Mouse (Mus musculus) heart, embryonic 16.5 days (tissue): ENCODE results near the gene Sspo. TPM values are rescaled to one million over a fixed set of nuclear protein-coding genes. Genes with fewer than 3 reads are reported as not detected.

Experiments used
- ATAC-seq: fragments of 200-750 bp; cut with Nextera tagmentation; replicated peaks from 2 replicates; pipeline ENCODE4 v1.8.0; 2017; ENCODE audit warnings: moderate number of reproducible peaks; ENCODE audit not compliant: insufficient read depth, low FRiP score; ENCODE audit errors: extremely low read depth
- H3K27ac ChIP-seq: fragments of 300-500 bp; sonication (generic); 2 replicates; pipeline ENCODE4 v1.5.1; 2014; ENCODE audit warnings: mild to moderate bottlenecking, low read length, control low read depth, moderate library complexity
- H3K27me3 ChIP-seq: fragments of 300-500 bp; sonication (generic); 2 replicates; pipeline ENCODE4 v1.6.1; 2014; ENCODE audit warnings: low read length, mixed read lengths; ENCODE audit not compliant: control insufficient read depth, insufficient read depth
- H3K36me3 ChIP-seq: fragments of 300-500 bp; sonication (generic); 2 replicates; pipeline ENCODE4 v1.6.1; 2014; ENCODE audit not compliant: control insufficient read depth, insufficient read depth
- H3K4me1 ChIP-seq: fragments of 300-500 bp; sonication (generic); 2 replicates; pipeline ENCODE4 v1.6.1; 2014; ENCODE audit warnings: low read length, mixed read lengths; ENCODE audit not compliant: control insufficient read depth, insufficient read depth
- H3K4me2 ChIP-seq: fragments of 300-500 bp; sonication (generic); 2 replicates; pipeline ENCODE4 v1.6.1; 2014; ENCODE audit warnings: low read depth, mild to moderate bottlenecking, control low read depth, low read length
- H3K4me3 ChIP-seq: fragments of 300-500 bp; sonication (generic); 2 replicates; pipeline ENCODE4 v1.5.1; 2014; ENCODE audit warnings: mild to moderate bottlenecking, control low read depth, low read length
- H3K9ac ChIP-seq: fragments of 300-500 bp; sonication (generic); 2 replicates; pipeline ENCODE4 v1.6.1; 2014; ENCODE audit warnings: low read length, control low read depth
- H3K9me3 ChIP-seq: fragments of 300-500 bp; sonication (generic); replicated peaks from 2 replicates; pipeline ENCODE4 v1.6.1; 2016; ENCODE audit warnings: low read length; ENCODE audit not compliant: control insufficient read depth
- WGBS: fragments of 180-500 bp; shearing (Covaris S2); extraction: QIAGEN DNeasy Blood & Tissue Kit; methylation state at CpG from one replicate; pipeline ENCODE4 v1.1.7; 2014; 5-methylcytosine and 5-hydroxymethylcytosine counted together
- polyA plus RNA-seq: library from polyadenylated mRNA; unstranded; fragments of >200 nt; fragmentation: Nextera tagmentation; extraction: Ambion mirVana; gene quantifications from 2 replicates; pipeline ENCODE4 v1.2.1, GENCODE M21; 2015

The Sspo gene
- polyA plus RNA-seq, 1 experiment from 2014 or later, result 0.43 TPM

GRCm38 (mm10) chr6:48432893-48433816 is 14.9 kb upstream of the Sspo start:
- ATAC-seq, result no peak
- no peaks in the 10 kb centered on the region; the same call in 1 of the 2 replicates for H3K27me3 ChIP-seq
- H3K36me3 ChIP-seq, result peaks cover 6% of the 10 kb centered on the region
- peaks cover 8% of the 10 kb centered on the region; the same call in 1 of the 2 replicates for H3K4me1 ChIP-seq
- WGBS, result 40% methylated on average over 12 of the region's 12 CpGs
- H3K4me2 ChIP-seq, result no peak overlapping the region
- no peak overlapping the region for H3K9ac ChIP-seq
- H3K4me3 ChIP-seq, result no peak overlapping the region
- H3K27ac ChIP-seq, result no peak overlapping the region
- no peaks in the 10 kb centered on the region for H3K9me3 ChIP-seq

GRCm38 (mm10) chr6:48434651-48435050 is 13.4 kb upstream of the Sspo start:
- WGBS, result 66% methylated on average over 6 of the region's 6 CpGs
- H3K27ac ChIP-seq, result no peak overlapping the region
- no peak for ATAC-seq
- H3K36me3 ChIP-seq, result peaks cover 15% of the 10 kb centered on the region
- H3K4me3 ChIP-seq, result no peak overlapping the region
- H3K4me1 ChIP-seq, result peaks cover 8% of the 10 kb centered on the region; the same call in 1 of the 2 replicates
- H3K9ac ChIP-seq, result no peak overlapping the region
- H3K27me3 ChIP-seq, result peaks cover 3% of the 10 kb centered on the region; the same call in 1 of the 2 replicates
- H3K9me3 ChIP-seq, result no peaks in the 10 kb centered on the region
- no peak overlapping the region for H3K4me2 ChIP-seq

- Histone ChIP-seq H3K4me1 (peaks cover 8% of the 10 kb centered on the region; the same call in 1 of the 2 replicates), H3K9ac (no peak overlapping the region), H3K9me3 (no peaks in the 10 kb centered on the region), H3K27me3 (peaks cover 5% of the 10 kb centered on the region; the same call in 1 of the 2 replicates), H3K27ac (no peak overlapping the region), H3K36me3 (peaks cover 15% of the 10 kb centered on the region), H3K4me3 (no peak overlapping the region), H3K4me2 (no peak overlapping the region)
- ATAC-seq, result no peak
- 48% methylated on average over 5 of the region's 5 CpGs for WGBS
These were observed 12.9 kb upstream of the Sspo start for GRCm38 (mm10) chr6:48435111-48435510.

- 77% methylated on average over 5 of the region's 5 CpGs for WGBS
- peaks cover 5% of the 10 kb centered on the region; the same call in 1 of the 2 replicates for H3K27me3 ChIP-seq
- peaks cover 8% of the 10 kb centered on the region; the same call in 1 of the 2 replicates for H3K4me1 ChIP-seq
These were observed 12.2 kb upstream of the Sspo start for GRCm38 (mm10) chr6:48435706-48436349.

GRCm38 (mm10) chr6:48437679-48438376 is 10.2 kb upstream of the Sspo start:
- peaks cover 8% of the 10 kb centered on the region; the same call in 1 of the 2 replicates for H3K4me1 ChIP-seq
- H3K27me3 ChIP-seq, result peaks cover 5% of the 10 kb centered on the region; the same call in 1 of the 2 replicates
- H3K9ac ChIP-seq, result no peak overlapping the region
- no peak overlapping the region for H3K27ac ChIP-seq
- no peak for ATAC-seq
- WGBS, result 59% methylated on average over 35 of the region's 35 CpGs
- peaks cover 30% of the 10 kb centered on the region for H3K36me3 ChIP-seq
- peak overlapping the region; percentile 50 for H3K4me2 ChIP-seq
- H3K4me3 ChIP-seq, result peak overlapping the region; percentile 5; the same call in 1 of the 2 replicates
- no peaks in the 10 kb centered on the region; the same call in 1 of the 2 replicates for H3K9me3 ChIP-seq

More at GRCm38 (mm10) chr6:48435706-48436349, 12.2 kb upstream of the Sspo start:
- Histone ChIP-seq H3K4me3 (no peak overlapping the region), H3K9ac (no peak overlapping the region), H3K9me3 (no peaks in the 10 kb centered on the region), H3K36me3 (peaks cover 15% of the 10 kb centered on the region), H3K4me2 (no peak overlapping the region), H3K27ac (no peak overlapping the region)
- no peak for ATAC-seq

DNA sequence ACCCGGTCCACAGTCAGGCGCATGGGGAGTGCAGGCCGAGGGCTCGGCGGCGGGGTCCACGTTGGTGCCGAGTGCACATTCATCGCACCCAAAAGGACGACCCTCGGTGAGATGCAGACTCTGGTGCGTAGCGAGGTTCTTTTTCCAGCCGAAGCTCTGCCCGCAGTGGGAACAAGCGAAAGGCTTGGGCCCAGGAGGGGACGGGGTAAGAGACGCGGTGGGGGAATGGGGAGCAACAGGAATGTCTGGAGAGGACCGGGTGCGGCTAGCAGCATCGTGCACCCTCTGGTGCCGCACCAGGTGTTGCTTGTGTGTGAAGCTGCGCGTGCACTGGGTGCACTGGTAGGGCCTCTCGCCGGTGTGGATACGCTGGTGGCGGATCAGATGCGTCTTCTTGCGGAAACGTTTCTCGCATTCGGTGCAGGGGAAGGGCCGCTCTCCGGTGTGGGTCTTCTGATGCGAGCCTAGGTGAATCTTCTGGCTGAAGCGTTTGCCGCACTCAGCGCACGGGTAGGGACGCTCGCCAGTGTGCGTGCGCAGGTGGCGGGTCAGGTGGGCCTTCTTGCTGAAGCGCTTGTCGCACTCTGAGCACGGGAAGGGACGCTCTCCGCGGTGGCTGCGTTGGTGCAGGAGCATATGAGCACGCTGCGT is 9.4 kb upstream of the Sspo start:
- 50% methylated on average over 55 of the region's 55 CpGs for WGBS
- peak overlapping the region; percentile 26 for H3K4me3 ChIP-seq
- no peak overlapping the region for H3K27ac ChIP-seq
- no peak overlapping the region for H3K9ac ChIP-seq
- no peak for ATAC-seq
- H3K4me2 ChIP-seq, result peak overlapping the region; percentile 50
- H3K9me3 ChIP-seq, result no peaks in the 10 kb centered on the region; the same call in 1 of the 2 replicates
- H3K36me3 ChIP-seq, result peaks cover 30% of the 10 kb centered on the region
- peaks cover 10% of the 10 kb centered on the region for H3K4me1 ChIP-seq
- H3K27me3 ChIP-seq, result peaks cover 5% of the 10 kb centered on the region; the same call in 1 of the 2 replicates

- Histone ChIP-seq H3K4me3 (no peak overlapping the region), H3K4me2 (no peak overlapping the region), H3K27ac (no peak overlapping the region), H3K27me3 (peaks cover 5% of the 10 kb centered on the region; the same call in 1 of the 2 replicates), H3K9me3 (no peaks in the 10 kb centered on the region; the same call in 1 of the 2 replicates), H3K9ac (no peak overlapping the region), H3K36me3 (peaks cover 30% of the 10 kb centered on the region), H3K4me1 (peaks cover 9% of the 10 kb centered on the region)
- no peak for ATAC-seq
These were observed 8.4 kb upstream of the Sspo start for GRCm38 (mm10) chr6:48439654-48440053.

DNA sequence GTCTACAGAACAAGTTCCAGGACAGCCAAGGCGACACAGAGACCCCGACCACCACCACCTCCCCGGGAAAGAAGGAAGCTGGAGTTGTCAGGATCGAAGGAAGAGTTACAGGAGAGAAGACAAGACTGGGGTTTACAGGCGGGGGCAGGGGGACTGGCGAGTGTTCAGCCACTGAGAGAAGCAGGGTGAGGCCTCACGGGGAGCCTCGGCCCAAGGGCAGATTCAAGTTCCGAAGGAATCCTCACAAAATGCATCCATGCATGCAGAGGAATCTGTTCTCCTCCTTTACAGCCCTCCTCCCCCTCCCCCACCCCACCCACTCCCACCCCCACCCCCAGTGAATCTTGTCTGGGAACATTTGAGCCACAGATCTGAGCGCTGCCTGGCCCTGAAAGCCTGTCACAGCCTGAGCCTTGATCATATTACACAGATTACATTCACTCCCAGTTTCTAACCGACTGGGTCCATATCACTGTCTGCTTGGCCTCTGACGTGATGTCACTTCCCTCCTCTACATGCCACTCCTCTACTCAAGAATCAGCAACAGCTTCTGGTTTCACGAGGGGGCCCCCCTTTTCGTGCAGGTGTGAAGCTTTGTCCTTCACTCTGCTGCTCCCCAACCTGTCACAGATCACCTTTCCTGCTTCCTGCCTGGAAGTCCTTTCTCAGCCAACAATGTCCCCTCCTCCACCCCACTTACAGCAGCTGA is 7.6 kb upstream of the Sspo start:
- Histone ChIP-seq H3K36me3 (peaks cover 30% of the 10 kb centered on the region), H3K9ac (no peak overlapping the region), H3K27me3 (peaks cover 5% of the 10 kb centered on the region; the same call in 1 of the 2 replicates), H3K27ac (no peak overlapping the region), H3K4me3 (no peak overlapping the region), H3K4me2 (no peak overlapping the region), H3K4me1 (peaks cover 9% of the 10 kb centered on the region), H3K9me3 (no peaks in the 10 kb centered on the region; the same call in 1 of the 2 replicates)
- WGBS, result 54% methylated on average over 14 of the region's 14 CpGs
- no peak for ATAC-seq
